Mouse (Mus musculus): Measurements from ENCODE around the gene Slc6a20a. TPM values are rescaled to one million over a fixed set of nuclear protein-coding genes. Genes with fewer than 3 reads are reported as not detected.

The Slc6a20a gene
- polyA plus RNA-seq, 1 experiment, result 3.1 TPM

DNA sequence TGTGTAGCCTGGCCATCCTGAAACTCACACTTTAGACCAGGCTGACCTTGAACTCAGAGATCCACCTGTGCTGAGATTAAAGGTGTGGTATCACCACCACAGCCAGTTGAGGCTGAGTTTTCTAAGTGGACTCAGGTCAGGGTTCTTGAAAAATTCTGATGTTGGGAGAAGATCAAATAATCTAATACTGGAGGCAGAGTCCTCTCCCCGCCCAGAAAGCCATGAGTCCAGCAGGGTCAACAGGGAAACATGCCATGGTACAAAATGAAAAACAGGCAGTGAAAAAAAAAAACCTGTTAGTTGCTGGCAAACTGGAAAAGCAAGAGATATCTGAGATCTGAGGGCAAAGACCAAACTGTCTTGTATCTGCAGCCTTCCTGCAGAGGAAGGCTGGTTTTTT, 38.6 kb downstream of the Slc6a20a start:
- no peak for DNase-seq
- Histone ChIP-seq H3K4me1 (ENCODE audit: control insufficient read depth, insufficient read depth, low read length) (no peaks in the 10 kb centered on the region), H3K4me3 (replicated peaks; ENCODE audit: extremely low read depth, low read depth, low read length) (no peak overlapping the region)
- 71% methylated on average over 1 of the region's 1 CpGs for WGBS
- TF ChIP-seq CTCF (IDR thresholded peaks at IDR 0.05; ENCODE audit: insufficient read depth, low read length), result no peak
- no peak for TF ChIP-seq POLR2A (IDR thresholded peaks at IDR 0.05; ENCODE audit: borderline replicate concordance, extremely low read depth, low read depth, low read length)

DNA sequence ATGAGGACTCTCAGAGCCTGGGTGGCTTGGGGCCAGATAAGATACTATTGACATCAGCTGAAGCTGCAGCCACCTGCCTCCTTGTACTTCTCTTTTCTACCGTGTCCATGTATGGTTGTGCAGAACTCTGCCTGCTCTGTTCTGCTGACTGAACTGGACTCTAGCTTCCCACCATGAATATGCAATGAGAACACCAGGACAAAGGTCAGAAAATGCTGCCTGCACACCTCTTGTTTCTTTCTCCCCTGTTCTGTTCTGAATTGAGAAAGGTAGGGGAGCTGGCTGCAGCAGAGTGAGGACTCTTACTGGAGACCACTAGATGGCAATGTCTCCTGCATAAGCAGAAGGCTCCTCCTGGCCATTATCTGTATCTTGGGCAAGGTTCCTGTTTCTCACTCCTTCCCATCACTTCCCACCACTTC, 40.0 kb downstream of the Slc6a20a start:
- TF ChIP-seq POLR2A (IDR thresholded peaks at IDR 0.05; ENCODE audit: borderline replicate concordance, extremely low read depth, low read depth, low read length), result no peak
- peak; percentile 27; the same call in 1 of the 2 replicates for TF ChIP-seq CTCF (IDR thresholded peaks at IDR 0.05; ENCODE audit: insufficient read depth, low read length)
- no peak overlapping the region for H3K4me3 ChIP-seq (replicated peaks; ENCODE audit: extremely low read depth, low read depth, low read length)
- no peaks in the 10 kb centered on the region for H3K4me1 ChIP-seq (ENCODE audit: control insufficient read depth, insufficient read depth, low read length)
- WGBS, result 42% methylated on average over 1 of the region's 1 CpGs
- no peak for DNase-seq

DNA sequence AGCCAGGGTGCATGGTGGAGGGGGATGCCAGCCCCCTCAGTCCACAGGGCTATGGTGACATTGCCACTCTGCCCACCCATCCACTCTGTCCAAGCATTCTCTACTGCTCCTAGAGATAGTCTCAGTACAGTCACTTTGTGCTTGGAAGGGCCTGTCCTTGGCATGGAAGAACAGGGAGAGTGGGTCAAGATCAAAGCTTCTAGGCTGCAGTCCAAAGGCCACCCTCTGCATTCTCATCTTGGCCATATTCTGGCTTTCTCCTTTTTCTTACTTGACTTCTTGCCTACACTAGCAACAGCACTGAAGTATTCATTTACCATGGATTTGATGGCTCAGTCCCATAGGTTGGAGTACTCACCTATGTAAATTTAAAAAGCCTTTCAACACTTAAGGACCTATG, 40.5 kb downstream of the Slc6a20a start:
- Histone ChIP-seq H3K4me1 (ENCODE audit: control insufficient read depth, insufficient read depth, low read length) (no peaks in the 10 kb centered on the region), H3K4me3 (replicated peaks; ENCODE audit: extremely low read depth, low read depth, low read length) (no peak overlapping the region)
- TF ChIP-seq CTCF (IDR thresholded peaks at IDR 0.05; ENCODE audit: insufficient read depth, low read length) (no peak), POLR2A (IDR thresholded peaks at IDR 0.05; ENCODE audit: borderline replicate concordance, extremely low read depth, low read depth, low read length) (no peak)
- DNase-seq, result no peak

GRCm38 (mm10) chr9:123636771-123637170, 41.9 kb downstream of the Slc6a20a start:
- no peak overlapping the region for H3K4me3 ChIP-seq (replicated peaks; ENCODE audit: extremely low read depth, low read depth, low read length)
- H3K4me1 ChIP-seq (ENCODE audit: control insufficient read depth, insufficient read depth, low read length), result no peaks in the 10 kb centered on the region
- TF ChIP-seq POLR2A (IDR thresholded peaks at IDR 0.05; ENCODE audit: borderline replicate concordance, extremely low read depth, low read depth, low read length) (no peak), CTCF (IDR thresholded peaks at IDR 0.05; ENCODE audit: insufficient read depth, low read length) (no peak)
- no peak for DNase-seq
- WGBS, result 66% methylated on average over 5 of the region's 5 CpGs

- WGBS, result 87% methylated on average over 3 of the region's 3 CpGs
- TF ChIP-seq POLR2A (IDR thresholded peaks at IDR 0.05; ENCODE audit: borderline replicate concordance, extremely low read depth, low read depth, low read length), result no peak
- TF ChIP-seq CTCF (IDR thresholded peaks at IDR 0.05; ENCODE audit: insufficient read depth, low read length), result no peak
- H3K4me3 ChIP-seq (replicated peaks; ENCODE audit: extremely low read depth, low read depth, low read length), result no peak overlapping the region
- H3K4me1 ChIP-seq (ENCODE audit: control insufficient read depth, insufficient read depth, low read length), result no peaks in the 10 kb centered on the region
- no peak for DNase-seq
These were observed 45.7 kb downstream of the Slc6a20a start for GRCm38 (mm10) chr9:123632993-123633392.

DNA sequence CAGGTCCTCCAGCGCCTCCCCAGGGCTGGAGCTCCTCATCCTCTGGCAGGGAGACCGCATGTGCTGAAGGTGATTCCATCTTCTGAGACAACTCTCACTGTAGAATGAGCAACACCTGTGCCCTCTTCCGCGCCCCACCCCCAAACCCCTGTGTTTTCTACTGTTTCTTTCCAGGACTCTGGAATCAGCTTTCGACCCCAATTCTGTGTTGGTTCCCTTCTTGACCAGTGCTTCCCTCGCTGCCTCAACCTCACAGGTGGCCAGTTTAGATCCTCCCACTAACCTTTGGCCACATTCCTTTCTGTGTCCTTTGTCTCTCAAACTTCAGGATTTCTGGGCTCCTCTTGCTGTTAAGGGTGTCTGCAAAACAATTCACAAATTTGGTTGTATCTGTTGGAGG, 46.4 kb downstream of the Slc6a20a start, which contains the start of gene Slc6a20b:
Gene Slc6a20b, minus strand, starts transcription at position 285 of the 400 bp plus-strand sequence.
- TF ChIP-seq CTCF (IDR thresholded peaks at IDR 0.05; ENCODE audit: insufficient read depth, low read length), result no peak
- TF ChIP-seq POLR2A (IDR thresholded peaks at IDR 0.05; ENCODE audit: borderline replicate concordance, extremely low read depth, low read depth, low read length), result no peak
- H3K4me1 ChIP-seq (ENCODE audit: control insufficient read depth, insufficient read depth, low read length), result no peaks in the 10 kb centered on the region
- H3K4me3 ChIP-seq (replicated peaks; ENCODE audit: extremely low read depth, low read depth, low read length), result no peak within 1 kb of the TSS
- no peak for DNase-seq
- 79% methylated on average over 6 of the region's 6 CpGs for WGBS

DNA sequence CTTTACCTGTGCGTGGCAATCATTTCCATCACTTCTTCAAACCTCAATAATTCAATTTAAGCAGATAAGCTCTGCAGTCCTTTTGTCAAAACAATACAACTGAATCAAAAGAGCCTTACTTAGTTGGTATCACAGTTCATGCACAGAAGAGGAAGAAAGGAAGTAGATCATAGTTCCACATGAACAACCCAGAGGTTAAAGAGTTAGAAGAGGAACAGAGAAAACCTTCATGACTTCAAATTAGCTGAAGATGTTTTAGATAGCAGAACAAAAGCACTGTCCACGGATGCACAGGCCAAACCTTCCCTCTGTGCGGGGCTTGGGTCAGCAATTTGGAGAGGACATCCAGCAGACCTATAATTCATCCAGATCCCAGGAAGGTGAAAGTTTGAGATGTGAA, 47.0 kb downstream of the Slc6a20a start:
- DNase-seq, result no peak

GRCm38 (mm10) chr9:123625821-123626220, 52.9 kb downstream of the Slc6a20a start:
- DNase-seq, result no peak
- WGBS, result 92% methylated on average over 11 of the region's 11 CpGs
- no peaks in the 10 kb centered on the region for H3K4me1 ChIP-seq (ENCODE audit: control insufficient read depth, insufficient read depth, low read length)
- TF ChIP-seq POLR2A (IDR thresholded peaks at IDR 0.05; ENCODE audit: borderline replicate concordance, extremely low read depth, low read depth, low read length) (no peak), CTCF (IDR thresholded peaks at IDR 0.05; ENCODE audit: insufficient read depth, low read length) (no peak)
- no peak overlapping the region for H3K4me3 ChIP-seq (replicated peaks; ENCODE audit: extremely low read depth, low read depth, low read length)

More for the DNA sequence above, 47.0 kb downstream of the Slc6a20a start:
- Histone ChIP-seq H3K4me1 (ENCODE audit: control insufficient read depth, insufficient read depth, low read length) (no peaks in the 10 kb centered on the region), H3K4me3 (replicated peaks; ENCODE audit: extremely low read depth, low read depth, low read length) (no peak overlapping the region)
- WGBS, result 72% methylated on average over 3 of the region's 3 CpGs
- TF ChIP-seq POLR2A (IDR thresholded peaks at IDR 0.05; ENCODE audit: borderline replicate concordance, extremely low read depth, low read depth, low read length) (no peak), CTCF (IDR thresholded peaks at IDR 0.05; ENCODE audit: insufficient read depth, low read length) (no peak)

DNA sequence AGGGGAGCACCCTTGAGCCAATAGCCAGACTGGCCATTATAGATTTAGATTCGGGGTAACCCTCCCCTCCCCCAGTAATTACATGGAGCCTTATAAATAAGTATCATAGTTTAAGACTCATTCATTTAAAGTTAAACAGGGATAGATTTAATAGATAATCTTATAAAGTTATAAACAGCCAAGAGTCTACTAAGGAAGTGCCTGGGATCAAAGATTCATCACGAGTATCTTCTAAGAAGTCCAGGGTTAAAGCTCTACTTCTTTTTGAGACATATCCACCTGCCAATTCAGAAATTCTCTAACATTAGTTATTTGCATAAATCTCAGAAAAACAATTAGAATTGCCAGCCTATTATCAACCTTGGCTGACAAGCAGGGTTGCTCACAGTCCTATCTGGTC, 53.9 kb downstream of the Slc6a20a start:
- Histone ChIP-seq H3K4me1 (ENCODE audit: control insufficient read depth, insufficient read depth, low read length) (no peaks in the 10 kb centered on the region), H3K4me3 (replicated peaks; ENCODE audit: extremely low read depth, low read depth, low read length) (no peak overlapping the region)
- no peak for DNase-seq
- 70% methylated on average over 2 of the region's 2 CpGs for WGBS
- no peak for TF ChIP-seq CTCF (IDR thresholded peaks at IDR 0.05; ENCODE audit: insufficient read depth, low read length)
- TF ChIP-seq POLR2A (IDR thresholded peaks at IDR 0.05; ENCODE audit: borderline replicate concordance, extremely low read depth, low read depth, low read length), result no peak

- 85% methylated on average over 5 of the region's 5 CpGs for WGBS
These were observed 58.2 kb downstream of the Slc6a20a start for GRCm38 (mm10) chr9:123620311-123621098.

More at GRCm38 (mm10) chr9:123620311-123621098, 58.2 kb downstream of the Slc6a20a start:
- TF ChIP-seq POLR2A (IDR thresholded peaks at IDR 0.05; ENCODE audit: borderline replicate concordance, extremely low read depth, low read depth, low read length) (no peak), CTCF (IDR thresholded peaks at IDR 0.05; ENCODE audit: insufficient read depth, low read length) (no peak)
- DNase-seq, result no peak
- Histone ChIP-seq H3K4me1 (ENCODE audit: control insufficient read depth, insufficient read depth, low read length) (no peaks in the 10 kb centered on the region), H3K4me3 (replicated peaks; ENCODE audit: extremely low read depth, low read depth, low read length) (no peak overlapping the region)

All from lung, adult 2 months (tissue).